Mouse (Mus musculus): ENCODE measurements at regions not wholly inside any gene's neighbourhood (a gene's known extent, or its start where the extent isn't known, plus 50 kb on each side); places are given as distances from the start of the nearest gene placed in this dataset.

DNA sequence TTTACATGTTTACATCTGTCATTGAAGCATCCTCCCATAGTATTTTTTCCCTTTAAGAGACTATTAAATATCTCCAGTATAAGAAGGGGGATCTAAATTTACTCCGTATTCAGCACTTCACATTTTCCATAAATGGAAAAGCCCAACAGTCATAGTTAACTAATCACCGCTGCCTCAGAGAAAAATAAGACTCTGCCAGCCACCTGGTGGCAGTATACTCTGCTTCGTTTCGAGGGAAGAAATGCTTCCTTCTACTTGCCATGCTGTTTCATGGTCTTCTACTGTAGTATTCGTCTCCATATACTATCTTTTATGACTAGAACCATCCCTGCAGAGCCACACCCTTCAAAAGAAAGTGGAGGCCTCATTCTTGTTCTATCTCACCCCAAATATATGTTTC lies 52.0 kb upstream of the Tro start:
- Histone ChIP-seq H3K27ac (ENCODE audit: insufficient read depth, low read length) (no peak overlapping the region), H3K4me1 (ENCODE audit: control insufficient read depth, insufficient read depth, low read length) (no peaks in the 10 kb centered on the region), H3K27me3 (ENCODE audit: control insufficient read depth, insufficient read depth, low read length) (no peaks in the 10 kb centered on the region), H3K4me3 (replicated peaks; ENCODE audit: insufficient read depth, low read depth, low read length) (no peak overlapping the region)
- WGBS, result 6% methylated on average over 5 of the region's 5 CpGs
- TF ChIP-seq CTCF (IDR thresholded peaks at IDR 0.05; ENCODE audit: borderline replicate concordance, insufficient read depth, low read depth, low read length) (0 out of 2 replicates have a peak, but pooled peaks have one; percentile 2), POLR2A (IDR thresholded peaks at IDR 0.05; ENCODE audit: borderline replicate concordance, insufficient read depth, low read length) (no peak)
- DNase-seq, result peak in 1 of 2 experiments; percentile 5

All from cerebellum, adult 2 months (tissue).